11 mouse cellular contexts compared by ENCODE assay signal in the genomic region with DNA sequence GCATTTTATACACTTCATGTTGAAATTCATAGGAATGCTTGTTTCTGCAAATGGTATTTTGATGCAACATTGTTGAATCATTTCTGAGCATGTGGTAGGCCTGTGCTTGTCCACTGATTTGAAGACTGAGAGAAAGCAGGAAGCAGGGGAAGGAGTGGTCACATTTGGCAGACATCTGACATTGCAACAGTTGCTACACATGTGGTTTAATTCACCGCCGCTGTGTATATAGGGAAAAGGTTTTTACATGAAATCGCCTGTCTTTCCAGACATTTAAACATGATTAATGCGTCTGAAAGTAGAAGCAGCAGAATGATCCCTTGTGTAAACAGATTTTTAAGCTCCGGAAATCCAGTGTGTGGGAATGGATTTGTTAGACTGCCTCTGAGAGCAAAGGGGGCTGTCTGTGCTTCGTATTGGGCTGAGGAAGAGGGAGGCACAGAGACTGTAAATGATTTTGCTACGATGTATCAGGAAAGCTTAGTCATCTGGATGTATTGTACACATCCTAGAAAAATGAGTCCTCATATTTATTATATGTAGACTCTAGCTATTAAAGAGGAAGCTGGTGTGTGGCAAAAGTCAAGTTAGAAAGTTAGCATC. TPM values are rescaled to one million over a fixed set of nuclear protein-coding genes. Genes with fewer than 3 reads are reported as not detected.
DNase-seq lines count a peak whose midpoint lies in the region; ATAC-seq and TF ChIP-seq lines count a peak whose summit lies in the region.
"Had no signal": no experiment of that assay in that cellular context is flagged by ENCODE, and none has a peak within 500 bp of the region (broad histone marks: within the 10 kb centered on the region; RNA-seq: fewer than 3 reads in every experiment).

No protein-coding gene starts in this region.

- TF ChIP-seq CTCF in kidney, postnatal 0 days (IDR thresholded peaks at IDR 0.05; ENCODE audit: low read depth): no peak

- DNase-seq in kidney, postnatal 0 days (ENCODE audit: low spot score): peak; percentile 84
- no peak for DNase-seq in kidney, adult 9 months
- peak; percentile 11 to 13 for DNase-seq in heart, postnatal 10 days
- no peak for DNase-seq in thymus, postnatal 4 days
- DNase-seq in hindbrain, embryonic 14.5 days (ENCODE audit: low spot score): no peak
- DNase-seq: right cerebral cortex, postnatal 25 days had no signal

- H3K9me3 ChIP-seq in kidney, postnatal 0 days (replicated peaks; ENCODE audit: low read length): no peaks in the 10 kb centered on the region
- H3K9me3 ChIP-seq in hindbrain, embryonic 14.5 days (ENCODE audit: control insufficient read depth, low read length): no peaks in the 10 kb centered on the region

- intact Hi-C loops in heart, postnatal 10 days (cut with DNase I): no loop called here

- H3K4me2 ChIP-seq in kidney, postnatal 0 days (ENCODE audit: low read length): no peak overlapping the region
- no peak overlapping the region for H3K4me2 ChIP-seq in hindbrain, embryonic 14.5 days (replicated peaks)

- no peak overlapping the region for H3K4me3 ChIP-seq in kidney, postnatal 0 days (replicated peaks; ENCODE audit: low read depth, low read length)
- no peak overlapping the region for H3K4me3 ChIP-seq in brown adipose tissue, adult 24 weeks (ENCODE audit: insufficient read depth, low read depth, low read length)
- H3K4me3 ChIP-seq in hindbrain, embryonic 14.5 days (replicated peaks; ENCODE audit: low read length): no peak overlapping the region

- H3K27ac ChIP-seq in kidney, postnatal 0 days: peak overlapping the region; percentile 22
- peak overlapping the region; percentile 19; the same call in 1 of the 2 replicates for H3K27ac ChIP-seq in brown adipose tissue, adult 24 weeks (replicated peaks; ENCODE audit: low read depth, low read length)
- no peak overlapping the region for H3K27ac ChIP-seq in hindbrain, embryonic 14.5 days

- H3K36me3 ChIP-seq in kidney, postnatal 0 days (ENCODE audit: insufficient read depth, low read length): no peaks in the 10 kb centered on the region
- H3K36me3 ChIP-seq in hindbrain, embryonic 14.5 days (replicated peaks; ENCODE audit: control insufficient read depth, insufficient read depth): no peaks in the 10 kb centered on the region

- ATAC-seq in kidney, postnatal 0 days (replicated peaks; ENCODE audit: low FRiP score, low read depth): no peak
- 0 out of 2 replicates have a peak, but pooled peaks have one; percentile 31 for ATAC-seq in monocyte, adult 5-6 weeks (replicated peaks; ENCODE audit: insufficient number of reproducible peaks, low FRiP score, low TSS enrichment, poor library complexity, severe bottlenecking)
- ATAC-seq in CD4-positive, CD25-positive, alpha-beta regulatory T cell, adult 4 months: no peak
- ATAC-seq in hindbrain, embryonic 14.5 days (ENCODE audit: low FRiP score): no peak

- H3K9ac ChIP-seq in kidney, postnatal 0 days (ENCODE audit: low read depth, low read length): no peak overlapping the region
- no peak overlapping the region for H3K9ac ChIP-seq in hindbrain, embryonic 14.5 days

- WGBS in kidney, postnatal 0 days: 15% methylated on average over 7 of the region's 7 CpGs
- WGBS in hindbrain, embryonic 14.5 days: 68% methylated on average over 7 of the region's 7 CpGs

- no peaks in the 10 kb centered on the region for H3K4me1 ChIP-seq in kidney, postnatal 0 days (replicated peaks; ENCODE audit: insufficient read depth, low read length)
- 0 out of 2 replicates have a peak, but pooled peaks cover 2% of the 10 kb centered on the region for H3K4me1 ChIP-seq in brown adipose tissue, adult 24 weeks (ENCODE audit: control insufficient read depth, insufficient read depth, insufficient read length, low read length)
- no peaks in the 10 kb centered on the region for H3K4me1 ChIP-seq in hindbrain, embryonic 14.5 days (replicated peaks; ENCODE audit: control insufficient read depth, insufficient read depth, low read length)

- no peaks in the 10 kb centered on the region for H3K27me3 ChIP-seq in kidney, postnatal 0 days (ENCODE audit: insufficient read depth, low read length)
- no peaks in the 10 kb centered on the region for H3K27me3 ChIP-seq in hindbrain, embryonic 14.5 days (ENCODE audit: control insufficient read depth, insufficient read depth, low read length)

RNA-seq across cellular contexts. Expression of a gene that starts 24.6 kb away (rescaled TPM):
- 0.40 and 0.75 TPM in 2 replicates for polyA plus RNA-seq in kidney, postnatal 0 days (2015; fragmentation: Nextera tagmentation; extraction: Ambion mirVana)
- 10.5 and 10.8 TPM in 2 replicates for polyA plus RNA-seq in brown adipose tissue, adult 24 weeks (2012; ENCODE audit: insufficient read depth, insufficient read length, missing spikeins)
- not detected for total RNA-seq in heart, postnatal 10 days (2021)
- not detected in 3 replicates for total RNA-seq in monocyte, adult 5-6 weeks (2017)
- not detected for polyA plus RNA-seq in CD4-positive, CD25-positive, alpha-beta regulatory T cell, adult 4 months (2017; shearing (Covaris generic))
- not detected in 2 replicates for polyA plus RNA-seq in hindbrain, embryonic 14.5 days (2014; fragmentation: Nextera tagmentation; extraction: Ambion mirVana)
- polyA plus RNA-seq: cortical plate, adult 2 months; liver, embryonic 16.5 days had no signal

RNA-seq across cellular contexts. Expression of a gene that starts 37.9 kb away (rescaled TPM):
- 5.7 and 6.4 TPM in 2 replicates for polyA plus RNA-seq in kidney, postnatal 0 days (2015; fragmentation: Nextera tagmentation; extraction: Ambion mirVana)
- polyA plus RNA-seq in brown adipose tissue, adult 24 weeks (2012; ENCODE audit: insufficient read depth, insufficient read length, missing spikeins): 4.0 and 4.1 TPM in 2 replicates
- 1 to 10 TPM in 1 of 2 experiments, not detected in 1; 1.1 TPM for total RNA-seq in heart, postnatal 10 days (2021)
- total RNA-seq in monocyte, adult 5-6 weeks (2017): not detected in 3 replicates
- polyA plus RNA-seq in CD4-positive, CD25-positive, alpha-beta regulatory T cell, adult 4 months (2017; shearing (Covaris generic)): not detected
- 2.2 and 3.1 TPM in 2 replicates for polyA plus RNA-seq in hindbrain, embryonic 14.5 days (2014; fragmentation: Nextera tagmentation; extraction: Ambion mirVana)

Comparison
In these comparisons a context has a peak if more than half of its experiments do, and no peak if none do; other contexts are left out.
1. DNase-seq: peak in kidney, postnatal 0 days (single experiment) and heart, postnatal 10 days (2 of 2); none in kidney, adult 9 months (single experiment), thymus, postnatal 4 days (single experiment) and hindbrain, embryonic 14.5 days (single experiment).